Mouse (Mus musculus) kidney, adult 11 months (tissue): ENCODE results near the gene Flywch1.

Experiments used
- DNase-seq: peaks from one replicate; pipeline ENCODE4 v3.0.0; 2022

Flywch1 gene

GRCm38 (mm10) chr17:23742210-23742793 lies 29.1 kb downstream of the Flywch1 start:
- DNase-seq = no peak

- no peak for DNase-seq
Observed at GRCm38 (mm10) chr17:23741359-23742209, 29.8 kb downstream of the Flywch1 start.

- DNase-seq = no peak
Observed at GRCm38 (mm10) chr17:23740598-23741021, 30.8 kb downstream of the Flywch1 start, which contains the start of gene Paqr4. Gene Paqr4, minus strand, starts transcription at chr17:23740867.

GRCm38 (mm10) chr17:23740136-23740584 lies 31.2 kb downstream of the Flywch1 start:
- DNase-seq = peak; percentile 87

GRCm38 (mm10) chr17:23739202-23740135 lies 31.9 kb downstream of the Flywch1 start:
- no peak for DNase-seq

GRCm38 (mm10) chr17:23738836-23739201 lies 32.6 kb downstream of the Flywch1 start:
- no peak for DNase-seq

- DNase-seq = no peak
Observed at GRCm38 (mm10) chr17:23737493-23738445, 33.6 kb downstream of the Flywch1 start.

GRCm38 (mm10) chr17:23734341-23734740 lies 37.1 kb downstream of the Flywch1 start:
- DNase-seq = peak; percentile 51

- DNase-seq = no peak
Observed at GRCm38 (mm10) chr17:23730441-23730840, 41.0 kb downstream of the Flywch1 start.

- DNase-seq = peak; percentile 70
Observed at GRCm38 (mm10) chr17:23726758-23727142, 44.7 kb downstream of the Flywch1 start.

GRCm38 (mm10) chr17:23725999-23726757 lies 45.2 kb downstream of the Flywch1 start, which contains the start of gene Pkmyt1:
Gene Pkmyt1, plus strand, starts transcription at chr17:23726336.
- DNase-seq = peak; percentile 91

GRCm38 (mm10) chr17:23725477-23725876 lies 45.9 kb downstream of the Flywch1 start:
- DNase-seq = no peak

- DNase-seq = no peak
Observed at GRCm38 (mm10) chr17:23722376-23723125, 48.9 kb downstream of the Flywch1 start, which contains the start of gene 1520401A03Rik. Gene 1520401A03Rik, minus strand, starts transcription at chr17:23722783.

GRCm38 (mm10) chr17:23721886-23722285 lies 49.5 kb downstream of the Flywch1 start:
- no peak for DNase-seq

GRCm38 (mm10) chr17:23719455-23719854 lies 51.9 kb downstream of the Flywch1 start:
- DNase-seq = no peak

- no peak for DNase-seq
Observed at GRCm38 (mm10) chr17:23717003-23717402, 54.4 kb downstream of the Flywch1 start.

- peak; percentile 62 for DNase-seq
Observed at GRCm38 (mm10) chr17:23706212-23706611, 65.2 kb downstream of the Flywch1 start.

- no peak for DNase-seq
Observed at GRCm38 (mm10) chr17:23705525-23706104, 65.8 kb downstream of the Flywch1 start.

- no peak for DNase-seq
Observed at GRCm38 (mm10) chr17:23704741-23705140, 66.7 kb downstream of the Flywch1 start.

GRCm38 (mm10) chr17:23703301-23703700 lies 68.1 kb downstream of the Flywch1 start:
- no peak for DNase-seq
